Mouse (Mus musculus): Measurements from ENCODE around the gene Eno3.

DNA sequence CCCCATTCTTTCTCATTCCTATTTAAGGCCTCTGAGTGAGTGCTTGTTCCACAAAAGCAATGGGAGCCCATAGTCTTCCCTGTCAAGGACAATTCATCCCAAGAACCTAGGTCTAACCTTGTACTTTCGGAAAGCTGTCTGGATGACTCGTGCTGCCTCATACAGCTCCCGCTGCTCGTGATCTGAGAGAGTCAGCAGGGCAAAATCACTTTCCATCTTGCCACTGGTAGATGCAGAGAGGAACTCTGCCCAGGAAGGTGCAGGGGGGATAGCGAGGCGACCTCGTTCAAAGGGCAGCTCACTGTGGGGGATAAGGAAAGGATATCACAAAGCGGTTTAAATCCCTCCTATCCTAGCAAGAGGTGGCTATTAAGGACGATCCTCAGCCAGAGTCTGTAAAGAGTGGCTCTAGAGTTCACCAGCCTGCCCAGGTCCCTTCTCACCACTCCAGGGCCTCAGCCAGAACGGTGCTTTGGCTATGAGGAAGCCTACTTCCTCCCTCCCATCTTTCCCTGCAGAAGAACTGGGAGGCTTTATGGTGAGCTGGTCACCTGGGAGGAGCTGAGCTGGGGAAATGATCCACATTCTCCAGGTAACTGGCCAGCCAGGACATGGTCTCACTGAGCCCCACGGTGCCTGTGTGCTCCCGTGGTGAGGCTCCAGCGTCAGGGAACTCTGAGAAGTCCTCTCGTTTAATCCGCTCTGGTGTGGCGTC, 14.5 kb downstream of the Eno3 start:
- no peak for TF ChIP-seq TAL1 (IDR thresholded peaks at IDR 0.05; ENCODE audit: low read length)
- TF ChIP-seq GATA1 (IDR thresholded peaks at IDR 0.05; ENCODE audit: low read length): no peak

Data from erythroblast, embryonic 14.5 days (primary cell).